Comparison of ENCODE assay signal across 8 mouse cellular contexts in genomic region chr11:61147300-61147683, GRCm38 (mm10). TPM values are rescaled to one million over a fixed set of nuclear protein-coding genes. Genes with fewer than 3 reads are reported as not detected.
DNase-seq lines count a peak whose midpoint lies in the region; ATAC-seq lines count a peak whose summit lies in the region.

No protein-coding gene starts in this region.

- peaks cover 13% of the 10 kb centered on the region for H3K36me3 ChIP-seq in heart, embryonic 13.5 days
- H3K36me3 ChIP-seq in limb, embryonic 13.5 days = peaks cover 16% of the 10 kb centered on the region
- H3K36me3 ChIP-seq in neural tube, embryonic 11.5 days (ENCODE audit: control insufficient read depth, insufficient read depth, low read length) = 0 out of 2 replicates have a peak, but pooled peaks cover 2% of the 10 kb centered on the region

- 5% methylated on average over 32 of the region's 32 CpGs for WGBS in heart, embryonic 13.5 days
- WGBS in limb, embryonic 13.5 days = 6% methylated on average over 31 of the region's 32 CpGs
- 8% methylated on average over 32 of the region's 32 CpGs for WGBS in neural tube, embryonic 11.5 days

- H3K4me3 ChIP-seq in heart, embryonic 13.5 days = peak overlapping the region; percentile 52
- H3K4me3 ChIP-seq in limb, embryonic 13.5 days = peak overlapping the region; percentile 44
- H3K4me3 ChIP-seq in neural tube, embryonic 11.5 days (ENCODE audit: low read depth, low read length) = peak overlapping the region; percentile 32

- H3K4me1 ChIP-seq in heart, embryonic 13.5 days = peaks cover 22% of the 10 kb centered on the region
- H3K4me1 ChIP-seq in limb, embryonic 13.5 days = peaks cover 12% of the 10 kb centered on the region
- H3K4me1 ChIP-seq in neural tube, embryonic 11.5 days (ENCODE audit: control insufficient read depth, insufficient read depth, low read length) = no peaks in the 10 kb centered on the region; the same call in 1 of the 2 replicates

- peak; percentile 44 to 53 for DNase-seq in left cerebral cortex, adult 18-20 months (ENCODE audit: low spot score in 2 of 2)
- no peak for DNase-seq in left cerebral cortex, adult 8-10 months (ENCODE audit: low spot score in 2 of 2)
- DNase-seq in cerebellum, adult 9-11 months = peak; percentile 71
- DNase-seq in neural tube, embryonic 11.5 days (ENCODE audit: low spot score) = peak; percentile 56
- no peak for DNase-seq in MN1 (ENCODE audit: low spot score)

- peak overlapping the region; percentile 82 for H3K4me2 ChIP-seq in heart, embryonic 13.5 days
- H3K4me2 ChIP-seq in limb, embryonic 13.5 days (replicated peaks) = peak overlapping the region; percentile 80
- H3K4me2 ChIP-seq in neural tube, embryonic 11.5 days (ENCODE audit: low read depth) = peak overlapping the region; percentile 57

- no peak overlapping the region for H3K27ac ChIP-seq in heart, embryonic 13.5 days (replicated peaks)
- H3K27ac ChIP-seq in limb, embryonic 13.5 days = no peak overlapping the region
- H3K27ac ChIP-seq in neural tube, embryonic 11.5 days (ENCODE audit: low read depth, low read length) = no peak overlapping the region

- H3K9ac ChIP-seq in heart, embryonic 13.5 days = peak overlapping the region; percentile 77
- peak overlapping the region; percentile 63 for H3K9ac ChIP-seq in limb, embryonic 13.5 days
- H3K9ac ChIP-seq in neural tube, embryonic 11.5 days (ENCODE audit: low read length) = peak overlapping the region; percentile 35

- H3K9me3 ChIP-seq in heart, embryonic 13.5 days = no peaks in the 10 kb centered on the region
- no peaks in the 10 kb centered on the region for H3K9me3 ChIP-seq in limb, embryonic 13.5 days
- H3K9me3 ChIP-seq in neural tube, embryonic 11.5 days (ENCODE audit: control insufficient read depth, low read length) = no peaks in the 10 kb centered on the region

- H3K27me3 ChIP-seq in heart, embryonic 13.5 days (replicated peaks) = peaks cover 41% of the 10 kb centered on the region
- H3K27me3 ChIP-seq in limb, embryonic 13.5 days = peaks cover 41% of the 10 kb centered on the region
- no peaks in the 10 kb centered on the region for H3K27me3 ChIP-seq in neural tube, embryonic 11.5 days (ENCODE audit: control insufficient read depth, insufficient read depth, low read length)

- no peak for ATAC-seq in heart, embryonic 13.5 days (ENCODE audit: extremely low read depth, insufficient number of reproducible peaks, low FRiP score, low TSS enrichment)
- no peak for ATAC-seq in limb, embryonic 13.5 days (ENCODE audit: low FRiP score, low read depth)
- peak; percentile 41; the same call in 1 of the 2 replicates for ATAC-seq in neural tube, embryonic 11.5 days (ENCODE audit: insufficient read depth, low FRiP score, low TSS enrichment)
- no peak for ATAC-seq in monocyte, adult 5-6 weeks (replicated peaks; ENCODE audit: insufficient number of reproducible peaks, low FRiP score, low TSS enrichment, poor library complexity, severe bottlenecking)

RNA-seq across cellular contexts. Expression of gene Tnfrsf13b, which starts 20.7 kb away (rescaled TPM):
- under 1 TPM; 0.52 to 1.00 TPM for total RNA-seq in left cerebral cortex, adult 18-20 months (2021)
- total RNA-seq in left cerebral cortex, adult 8-10 months (2022) = 1 to 10 TPM in 3 of 4 experiments, under 1 TPM in 1; 0.76 to 2.3 (median 1.5) TPM
- 1.6 and 2.4 TPM in 2 replicates for polyA plus RNA-seq in heart, embryonic 13.5 days (2015; fragmentation: Nextera tagmentation; extraction: Ambion mirVana)
- 1.2 and 1.7 TPM in 2 replicates for polyA plus RNA-seq in limb, embryonic 13.5 days (2015; fragmentation: Nextera tagmentation; extraction: Ambion mirVana)
- 0.80 and 1.6 TPM in 2 replicates for polyA plus RNA-seq in neural tube, embryonic 11.5 days (2014; fragmentation: Nextera tagmentation; extraction: Ambion mirVana)
- 39.9 to 75.6 TPM (median 53.5 TPM) in 3 replicates for total RNA-seq in monocyte, adult 5-6 weeks (2017)

RNA-seq across cellular contexts. Expression of gene Usp22, which starts 27.6 kb away (rescaled TPM):
- 100 to 1,000 TPM; 195 to 215 TPM for total RNA-seq in left cerebral cortex, adult 18-20 months (2021)
- total RNA-seq in left cerebral cortex, adult 8-10 months (2022) = 100 to 1,000 TPM; 202 to 230 (median 218) TPM
- polyA plus RNA-seq in heart, embryonic 13.5 days (2015; fragmentation: Nextera tagmentation; extraction: Ambion mirVana) = 69.9 and 76.1 TPM in 2 replicates
- 173 and 184 TPM in 2 replicates for polyA plus RNA-seq in limb, embryonic 13.5 days (2015; fragmentation: Nextera tagmentation; extraction: Ambion mirVana)
- 331 and 356 TPM in 2 replicates for polyA plus RNA-seq in neural tube, embryonic 11.5 days (2014; fragmentation: Nextera tagmentation; extraction: Ambion mirVana)
- 40.7 to 65.8 TPM (median 44.4 TPM) in 3 replicates for total RNA-seq in monocyte, adult 5-6 weeks (2017)

Comparison
In these comparisons a context has a peak if more than half of its experiments do, and no peak if none do; other contexts are left out.
1. DNase-seq: peak in left cerebral cortex, adult 18-20 months (2 of 2), cerebellum, adult 9-11 months (single experiment) and neural tube, embryonic 11.5 days (single experiment); none in left cerebral cortex, adult 8-10 months (0 of 2) and MN1 (single experiment).
2. RNA of gene Tnfrsf13b, which starts 20.7 kb away (total RNA-seq): 39.9 to 75.6 TPM in monocyte, adult 5-6 weeks; 0.76 to 2.3 TPM in left cerebral cortex, adult 8-10 months and 0.52 to 1.00 TPM in left cerebral cortex, adult 18-20 months; every median in the first group is over 10 times any median in the second.
3. Peak in every context shown above with its lines, with median percentiles within 50 percentile points of each other: H3K4me2 ChIP-seq, H3K4me3 ChIP-seq and H3K9ac ChIP-seq.